Mouse (Mus musculus) neural tube, embryonic 12.5 days (tissue): ENCODE results near the gene Ryr2. TPM values are rescaled to one million over a fixed set of nuclear protein-coding genes. Genes with fewer than 3 reads are reported as not detected.

Experiments used
- ATAC-seq: fragments of 200-750 bp; cut with Nextera tagmentation; 2 replicates; pipeline ENCODE4 v1.8.0; 2017; ENCODE audit warnings: low read depth, mild to moderate bottlenecking, moderate TSS enrichment, moderate library complexity; ENCODE audit not compliant: low FRiP score
- H3K27ac ChIP-seq: fragments of 300-500 bp; sonication (generic); 2 replicates; pipeline ENCODE4 v1.5.1; 2016
- H3K27me3 ChIP-seq: fragments of 300-500 bp; sonication (generic); replicated peaks from 2 replicates; pipeline ENCODE4 v1.6.1; 2016; ENCODE audit warnings: mild to moderate bottlenecking
- H3K36me3 ChIP-seq: fragments of 300-500 bp; sonication (generic); 2 replicates; pipeline ENCODE4 v1.6.1; 2016; ENCODE audit warnings: mild to moderate bottlenecking
- H3K4me1 ChIP-seq: fragments of 300-500 bp; sonication (generic); 2 replicates; pipeline ENCODE4 v1.6.1; 2016
- H3K4me2 ChIP-seq: fragments of 300-500 bp; sonication (generic); replicated peaks from 2 replicates; pipeline ENCODE4 v1.6.1; 2016; ENCODE audit warnings: mild to moderate bottlenecking
- H3K4me3 ChIP-seq: fragments of 300-500 bp; sonication (generic); 2 replicates; pipeline ENCODE4 v1.5.1; 2016
- H3K9ac ChIP-seq: fragments of 300-500 bp; sonication (generic); 2 replicates; pipeline ENCODE4 v1.6.1; 2016; ENCODE audit warnings: mild to moderate bottlenecking
- H3K9me3 ChIP-seq: fragments of 300-500 bp; sonication (generic); 2 replicates; pipeline ENCODE4 v1.6.1; 2016; ENCODE audit warnings: mild to moderate bottlenecking
- WGBS: fragments of 180-500 bp; shearing (Covaris S2); methylation state at CpG from one replicate; pipeline ENCODE4 v1.1.7; 2016; 5-methylcytosine and 5-hydroxymethylcytosine counted together
- polyA plus RNA-seq: library from polyadenylated mRNA; unstranded; fragments of >200 nt; fragmentation: Nextera tagmentation; extraction: Ambion mirVana; gene quantifications from 2 replicates; pipeline ENCODE4 v1.2.1, GENCODE M21; 2016

The Ryr2 gene
- polyA plus RNA-seq, 1 experiment from 2014 or later = 1.2 TPM

GRCm38 (mm10) chr13:11924732-11925131 lies 182.0 kb downstream of the Ryr2 start:
- WGBS = 78% methylated on average over 3 of the region's 3 CpGs
- ATAC-seq = no peak
- Histone ChIP-seq H3K4me3 (no peak overlapping the region), H3K27me3 (no peaks in the 10 kb centered on the region), H3K4me1 (no peaks in the 10 kb centered on the region), H3K9me3 (no peaks in the 10 kb centered on the region), H3K4me2 (no peak overlapping the region), H3K27ac (no peak overlapping the region), H3K36me3 (no peaks in the 10 kb centered on the region), H3K9ac (no peak overlapping the region)

- Histone ChIP-seq H3K27ac (no peak overlapping the region), H3K4me2 (no peak overlapping the region), H3K9me3 (no peaks in the 10 kb centered on the region), H3K27me3 (no peaks in the 10 kb centered on the region), H3K4me1 (no peaks in the 10 kb centered on the region), H3K9ac (no peak overlapping the region), H3K4me3 (no peak overlapping the region), H3K36me3 (no peaks in the 10 kb centered on the region)
- no peak for ATAC-seq
- WGBS = 81% methylated on average over 1 of the region's 1 CpGs
Measured at GRCm38 (mm10) chr13:11920495-11920894, 186.2 kb downstream of the Ryr2 start.

DNA sequence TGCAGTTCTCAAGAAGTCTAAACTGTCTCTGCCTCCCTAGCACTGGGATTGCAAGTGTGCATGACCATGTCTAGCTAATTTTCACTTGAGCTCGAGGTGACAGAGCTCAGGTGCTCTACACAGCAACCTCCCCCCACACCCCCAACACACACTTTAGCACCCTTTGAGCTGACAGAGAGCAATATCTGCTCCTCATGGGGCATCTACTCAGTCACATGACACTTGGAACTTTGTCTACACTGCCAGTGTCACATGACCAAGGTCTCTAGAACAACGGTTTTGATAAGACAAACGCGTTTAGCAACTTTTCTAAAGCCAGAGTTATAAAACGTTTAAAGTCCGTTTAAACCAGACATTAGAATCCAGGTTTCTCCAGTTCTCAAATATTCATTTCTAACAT lies 187.3 kb downstream of the Ryr2 start:
- H3K4me1 ChIP-seq = no peaks in the 10 kb centered on the region
- H3K4me3 ChIP-seq = no peak overlapping the region
- no peaks in the 10 kb centered on the region for H3K36me3 ChIP-seq
- no peak overlapping the region for H3K4me2 ChIP-seq
- H3K27me3 ChIP-seq = no peaks in the 10 kb centered on the region
- H3K9me3 ChIP-seq = no peaks in the 10 kb centered on the region
- 93% methylated on average over 6 of the region's 6 CpGs for WGBS
- ATAC-seq = no peak
- H3K9ac ChIP-seq = no peak overlapping the region
- no peak overlapping the region for H3K27ac ChIP-seq

GRCm38 (mm10) chr13:11915619-11916018 lies 191.1 kb downstream of the Ryr2 start:
- Histone ChIP-seq H3K9ac (no peak overlapping the region), H3K4me2 (no peak overlapping the region), H3K4me3 (no peak overlapping the region), H3K9me3 (no peaks in the 10 kb centered on the region), H3K4me1 (no peaks in the 10 kb centered on the region), H3K36me3 (no peaks in the 10 kb centered on the region), H3K27ac (no peak overlapping the region), H3K27me3 (no peaks in the 10 kb centered on the region)
- WGBS = 76% methylated on average over 2 of the region's 2 CpGs
- no peak for ATAC-seq

GRCm38 (mm10) chr13:11914682-11915081 lies 192.1 kb downstream of the Ryr2 start:
- H3K4me2 ChIP-seq = no peak overlapping the region
- H3K9ac ChIP-seq = no peak overlapping the region
- H3K4me1 ChIP-seq = no peaks in the 10 kb centered on the region
- H3K27ac ChIP-seq = no peak overlapping the region
- no peaks in the 10 kb centered on the region for H3K36me3 ChIP-seq
- no peak for ATAC-seq
- no peaks in the 10 kb centered on the region for H3K27me3 ChIP-seq
- no peaks in the 10 kb centered on the region for H3K9me3 ChIP-seq
- 87% methylated on average over 3 of the region's 3 CpGs for WGBS
- H3K4me3 ChIP-seq = no peak overlapping the region

DNA sequence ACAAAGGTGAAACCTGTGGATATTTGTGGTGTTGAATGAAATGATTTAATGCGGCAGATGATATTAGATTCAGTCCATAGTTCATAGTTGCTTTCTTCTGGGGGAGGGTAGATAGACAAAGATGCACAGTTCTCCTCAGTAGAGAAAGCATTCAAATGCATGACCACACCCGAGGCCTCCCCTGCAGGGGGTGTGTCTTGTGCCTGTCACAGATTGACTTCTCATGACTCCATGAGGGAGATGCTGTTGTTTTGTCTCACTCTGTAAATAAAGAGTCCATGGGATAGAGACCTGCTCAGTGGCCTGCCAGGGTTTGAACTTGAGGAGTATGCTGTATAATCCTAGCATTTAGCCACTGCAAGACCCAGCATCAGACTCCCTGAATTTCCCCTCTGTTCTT lies 194.5 kb downstream of the Ryr2 start:
- 72% methylated on average over 2 of the region's 2 CpGs for WGBS
- ATAC-seq = no peak
- Histone ChIP-seq H3K27me3 (no peaks in the 10 kb centered on the region), H3K27ac (no peak overlapping the region), H3K36me3 (no peaks in the 10 kb centered on the region), H3K4me2 (no peak overlapping the region), H3K9me3 (no peaks in the 10 kb centered on the region), H3K4me1 (no peaks in the 10 kb centered on the region), H3K4me3 (no peak overlapping the region), H3K9ac (no peak overlapping the region)

- Histone ChIP-seq H3K36me3 (no peaks in the 10 kb centered on the region), H3K9ac (no peak overlapping the region), H3K4me2 (no peak overlapping the region), H3K4me3 (no peak overlapping the region), H3K27me3 (no peaks in the 10 kb centered on the region), H3K4me1 (no peaks in the 10 kb centered on the region), H3K27ac (no peak overlapping the region), H3K9me3 (no peaks in the 10 kb centered on the region)
- 87% methylated on average over 4 of the region's 4 CpGs for WGBS
- ATAC-seq = no peak
Measured at GRCm38 (mm10) chr13:11908123-11908522, 198.6 kb downstream of the Ryr2 start.

DNA sequence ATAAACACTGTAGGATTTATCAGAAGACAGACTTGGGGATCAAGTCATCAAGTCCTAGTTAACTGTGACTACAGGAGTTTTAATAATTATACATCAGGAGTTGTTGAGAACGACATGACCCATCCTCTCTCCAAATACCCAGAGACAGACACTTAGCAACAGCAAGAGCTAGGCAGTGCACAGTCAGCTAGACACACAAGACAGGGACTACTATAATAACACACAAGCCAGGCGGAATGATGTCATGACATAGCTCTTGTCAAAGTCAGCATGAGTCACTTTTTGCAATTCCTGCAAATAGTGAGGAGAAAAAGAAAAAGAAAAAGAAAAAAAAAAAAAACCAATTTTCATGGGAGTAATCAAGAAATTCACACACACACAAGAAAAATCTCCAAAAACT lies 201.6 kb downstream of the Ryr2 start:
- H3K9me3 ChIP-seq = no peaks in the 10 kb centered on the region
- no peaks in the 10 kb centered on the region for H3K36me3 ChIP-seq
- no peak overlapping the region for H3K4me3 ChIP-seq
- H3K9ac ChIP-seq = no peak overlapping the region
- no peaks in the 10 kb centered on the region for H3K4me1 ChIP-seq
- no peak overlapping the region for H3K4me2 ChIP-seq
- ATAC-seq = no peak
- H3K27me3 ChIP-seq = no peaks in the 10 kb centered on the region
- H3K27ac ChIP-seq = no peak overlapping the region
- WGBS = 75% methylated on average over 2 of the region's 2 CpGs

GRCm38 (mm10) chr13:11903272-11903671 lies 203.5 kb downstream of the Ryr2 start:
- Histone ChIP-seq H3K4me1 (no peaks in the 10 kb centered on the region), H3K4me2 (no peak overlapping the region)
- 39% methylated on average over 9 of the region's 9 CpGs for WGBS

DNA sequence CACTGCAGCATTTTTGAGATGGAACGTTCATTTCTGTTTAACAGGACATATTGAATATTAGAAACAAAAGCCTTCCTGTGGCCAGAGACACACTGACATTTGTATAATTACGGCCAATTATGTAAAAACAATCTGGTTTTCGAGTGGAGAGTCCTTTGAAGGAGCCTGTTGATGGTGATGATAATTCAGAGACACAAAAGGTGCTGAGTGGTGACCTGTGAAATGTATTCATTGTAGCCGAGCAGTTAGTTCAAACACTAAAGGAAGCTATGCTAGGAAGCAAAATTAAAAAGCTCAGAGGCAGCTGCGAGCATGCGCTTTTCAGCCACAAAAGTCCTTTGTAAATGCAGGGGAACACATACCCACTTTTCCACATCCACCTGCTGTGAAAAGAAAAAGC lies 203.9 kb downstream of the Ryr2 start:
- no peak for ATAC-seq
- Histone ChIP-seq H3K9me3 (no peaks in the 10 kb centered on the region), H3K27ac (no peak overlapping the region), H3K27me3 (no peaks in the 10 kb centered on the region), H3K4me2 (no peak overlapping the region), H3K4me3 (no peak overlapping the region), H3K4me1 (no peaks in the 10 kb centered on the region), H3K36me3 (no peaks in the 10 kb centered on the region), H3K9ac (no peak overlapping the region)
- WGBS = 33% methylated on average over 6 of the region's 6 CpGs

More at GRCm38 (mm10) chr13:11903272-11903671, 203.5 kb downstream of the Ryr2 start:
- no peak overlapping the region for H3K9ac ChIP-seq
- no peak overlapping the region for H3K27ac ChIP-seq
- no peak overlapping the region for H3K4me3 ChIP-seq
- H3K36me3 ChIP-seq = no peaks in the 10 kb centered on the region
- ATAC-seq = no peak
- H3K9me3 ChIP-seq = no peaks in the 10 kb centered on the region
- no peaks in the 10 kb centered on the region for H3K27me3 ChIP-seq

DNA sequence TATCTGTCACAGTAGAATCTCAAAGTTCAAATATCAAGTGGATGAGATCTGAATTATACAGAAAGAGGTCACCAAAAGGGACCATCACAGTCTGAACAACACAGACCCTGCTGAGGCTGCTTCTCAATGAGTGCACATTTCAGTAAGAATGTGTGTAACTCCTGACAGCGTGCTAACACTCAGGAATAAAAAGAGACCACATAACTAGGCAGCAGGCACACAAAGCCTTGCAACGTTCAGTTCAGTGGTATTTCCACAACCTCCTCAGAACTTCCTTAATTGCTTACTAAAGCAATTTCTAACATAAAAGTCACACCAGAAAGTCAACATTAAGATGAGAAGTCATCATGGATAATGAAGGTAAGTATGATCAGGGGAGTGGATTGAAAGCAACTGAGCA lies 206.1 kb downstream of the Ryr2 start:
- 84% methylated on average over 2 of the region's 2 CpGs for WGBS

GRCm38 (mm10) chr13:11895631-11896030 lies 211.1 kb downstream of the Ryr2 start:
- WGBS = 77% methylated on average over 1 of the region's 1 CpGs
- no peaks in the 10 kb centered on the region for H3K27me3 ChIP-seq
- H3K36me3 ChIP-seq = no peaks in the 10 kb centered on the region
- no peak overlapping the region for H3K4me2 ChIP-seq
- H3K4me1 ChIP-seq = no peaks in the 10 kb centered on the region
- H3K9me3 ChIP-seq = no peaks in the 10 kb centered on the region
- no peak overlapping the region for H3K27ac ChIP-seq
- no peak overlapping the region for H3K4me3 ChIP-seq
- H3K9ac ChIP-seq = no peak overlapping the region
- no peak for ATAC-seq

More for the DNA sequence above, 206.1 kb downstream of the Ryr2 start:
- Histone ChIP-seq H3K9ac (no peak overlapping the region), H3K9me3 (no peaks in the 10 kb centered on the region), H3K36me3 (no peaks in the 10 kb centered on the region), H3K4me3 (no peak overlapping the region), H3K27ac (no peak overlapping the region), H3K27me3 (no peaks in the 10 kb centered on the region), H3K4me2 (no peak overlapping the region), H3K4me1 (no peaks in the 10 kb centered on the region)
- no peak for ATAC-seq

DNA sequence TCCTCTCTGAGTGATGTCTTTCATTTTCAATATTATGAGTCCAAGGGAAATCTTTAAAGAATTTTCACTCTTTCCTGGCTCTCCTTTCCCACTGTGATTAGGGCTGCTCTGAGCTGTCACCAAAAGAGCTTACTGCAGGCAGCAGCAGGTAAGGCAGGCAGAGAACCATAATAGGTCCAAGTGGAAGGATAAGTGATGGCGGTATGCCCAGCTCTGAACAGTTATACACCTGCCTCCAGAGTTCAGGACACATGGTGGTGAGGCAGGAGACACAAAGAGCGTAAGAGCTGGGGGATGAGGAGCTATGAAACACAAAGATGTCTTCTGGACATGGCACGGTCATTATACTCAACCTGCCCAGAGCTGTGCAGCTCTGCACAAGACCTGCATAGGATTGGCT lies 215.0 kb downstream of the Ryr2 start:
- H3K9me3 ChIP-seq = no peaks in the 10 kb centered on the region
- H3K27ac ChIP-seq = no peak overlapping the region
- H3K4me2 ChIP-seq = no peak overlapping the region
- no peaks in the 10 kb centered on the region for H3K36me3 ChIP-seq
- H3K9ac ChIP-seq = no peak overlapping the region
- no peak overlapping the region for H3K4me3 ChIP-seq
- H3K27me3 ChIP-seq = no peaks in the 10 kb centered on the region
- no peaks in the 10 kb centered on the region for H3K4me1 ChIP-seq
- no peak for ATAC-seq
- WGBS = 91% methylated on average over 3 of the region's 3 CpGs
